Mouse (Mus musculus) forebrain, embryonic 15.5 days (tissue): ENCODE data around the gene Sh3bgrl2. TPM values are rescaled to one million over a fixed set of nuclear protein-coding genes. Genes with fewer than 3 reads are reported as not detected.

Source experiments
- ATAC-seq: fragments of 200-750 bp; cut with Nextera tagmentation; replicated peaks from 2 replicates; pipeline ENCODE4 v1.8.0; 2017; ENCODE audit warnings: mild to moderate bottlenecking, moderate TSS enrichment, moderate library complexity
- H3K27ac ChIP-seq: fragments of 300-500 bp; sonication (generic); replicated peaks from 2 replicates; pipeline ENCODE4 v1.5.1; 2015; ENCODE audit warnings: mild to moderate bottlenecking, inconsistent platforms
- H3K27me3 ChIP-seq: fragments of 300-500 bp; sonication (generic); 2 replicates; pipeline ENCODE4 v1.6.1; 2015; ENCODE audit warnings: inconsistent platforms
- H3K36me3 ChIP-seq: fragments of 300-500 bp; sonication (generic); 2 replicates; pipeline ENCODE4 v1.6.1; 2015; ENCODE audit warnings: mild to moderate bottlenecking, inconsistent platforms
- H3K4me1 ChIP-seq: fragments of 300-500 bp; sonication (generic); 2 replicates; pipeline ENCODE4 v1.6.1; 2015; ENCODE audit warnings: inconsistent platforms
- H3K4me2 ChIP-seq: fragments of 300-500 bp; sonication (generic); replicated peaks from 2 replicates; pipeline ENCODE4 v1.6.1; 2015; ENCODE audit warnings: mild to moderate bottlenecking, inconsistent platforms
- H3K4me3 ChIP-seq: fragments of 300-500 bp; sonication (generic); 2 replicates; pipeline ENCODE4 v1.5.1; 2015; ENCODE audit warnings: mild to moderate bottlenecking, inconsistent platforms
- H3K9ac ChIP-seq: fragments of 300-500 bp; sonication (generic); replicated peaks from 2 replicates; pipeline ENCODE4 v1.6.1; 2015; ENCODE audit warnings: mild to moderate bottlenecking, inconsistent platforms
- H3K9me3 ChIP-seq: fragments of 300-500 bp; sonication (generic); 2 replicates; pipeline ENCODE4 v1.6.1; 2016; ENCODE audit warnings: inconsistent platforms
- WGBS: fragments of 180-500 bp; shearing (Covaris S2); methylation state at CpG from one replicate; pipeline ENCODE4 v1.1.7; 2015; ENCODE audit warnings: mixed read lengths; 5-methylcytosine and 5-hydroxymethylcytosine counted together
- polyA plus RNA-seq: library from polyadenylated mRNA; unstranded; fragments of >200 nt; fragmentation: Nextera tagmentation; extraction: Ambion mirVana; gene quantifications from 2 replicates; pipeline ENCODE4 v1.2.1, GENCODE M21; 2015

Gene Sh3bgrl2
- polyA plus RNA-seq, 1 experiment from 2014 or later = 21.4 TPM

DNA sequence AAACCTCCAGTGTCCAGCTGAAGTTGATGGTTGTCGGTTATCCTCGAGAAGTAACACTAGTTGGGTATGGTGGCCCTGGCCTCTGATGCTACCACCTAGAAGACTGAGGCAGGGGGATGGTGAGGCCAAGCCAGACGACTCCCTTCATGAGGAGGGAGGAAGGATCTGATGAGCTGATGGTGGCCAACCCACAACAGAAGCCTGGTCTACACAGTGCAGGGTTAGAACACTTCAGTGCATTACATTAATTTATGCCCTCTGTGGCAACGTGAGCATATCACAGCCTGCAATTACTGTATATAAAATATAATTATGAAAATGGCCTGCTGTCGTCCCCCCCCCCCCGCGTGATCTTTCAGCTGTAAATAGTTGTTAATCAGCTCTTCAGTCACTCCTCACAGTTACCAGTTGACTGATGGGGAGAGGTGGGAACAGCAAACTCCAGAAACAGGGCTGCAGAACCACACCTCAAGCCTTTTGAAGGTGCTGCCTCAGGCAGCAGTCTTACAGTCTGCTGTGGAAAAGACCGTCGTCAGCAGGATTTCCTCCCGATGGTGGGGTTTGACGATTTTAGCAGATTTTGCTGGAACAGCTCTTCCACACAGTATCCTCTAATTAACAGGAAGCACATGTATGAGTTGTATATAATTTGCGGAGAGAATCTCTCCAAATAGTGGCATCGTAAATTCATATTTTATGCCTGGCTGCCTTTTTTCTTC lies 17.0 kb downstream of the Sh3bgrl2 start:
- WGBS = 67% methylated on average over 13 of the region's 13 CpGs
- Histone ChIP-seq H3K4me2 (no peak overlapping the region), H3K36me3 (no peaks in the 10 kb centered on the region), H3K4me3 (no peak overlapping the region), H3K9me3 (no peaks in the 10 kb centered on the region), H3K9ac (no peak overlapping the region), H3K27ac (peak overlapping the region; percentile 63), H3K4me1 (peaks cover 21% of the 10 kb centered on the region), H3K27me3 (no peaks in the 10 kb centered on the region)
- ATAC-seq = peak; percentile 55

GRCm38 (mm10) chr9:83566141-83566540 lies 18.0 kb downstream of the Sh3bgrl2 start:
- peaks cover 21% of the 10 kb centered on the region for H3K4me1 ChIP-seq

DNA sequence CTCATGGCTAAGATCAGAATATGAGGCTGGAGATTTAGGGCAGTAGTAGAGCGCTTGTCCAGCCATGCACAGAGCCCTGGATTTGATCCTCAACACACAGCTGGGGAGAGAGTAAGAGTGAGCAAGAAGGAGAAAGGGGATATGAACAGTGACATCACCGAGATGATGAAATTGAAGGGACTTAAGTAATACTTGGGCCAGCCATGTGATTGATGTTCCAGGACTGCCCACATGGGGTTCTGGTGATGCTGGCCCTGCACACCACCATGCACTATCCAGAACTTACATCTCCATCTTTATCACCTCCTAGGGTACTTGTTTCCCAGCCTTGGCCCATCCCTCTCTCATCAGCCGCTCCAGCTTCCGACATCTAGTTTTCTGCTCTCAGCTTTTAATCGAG lies 20.0 kb downstream of the Sh3bgrl2 start:
- Histone ChIP-seq H3K36me3 (no peaks in the 10 kb centered on the region), H3K27me3 (no peaks in the 10 kb centered on the region), H3K9ac (no peak overlapping the region), H3K4me2 (no peak overlapping the region), H3K27ac (peak overlapping the region; percentile 42; the same call in 1 of the 2 replicates), H3K4me1 (peaks cover 21% of the 10 kb centered on the region), H3K4me3 (no peak overlapping the region), H3K9me3 (no peaks in the 10 kb centered on the region)
- WGBS = 92% methylated on average over 5 of the region's 5 CpGs
- no peak for ATAC-seq

More at GRCm38 (mm10) chr9:83566141-83566540, 18.0 kb downstream of the Sh3bgrl2 start:
- H3K27ac ChIP-seq = no peak overlapping the region
- no peak overlapping the region for H3K4me2 ChIP-seq
- no peaks in the 10 kb centered on the region for H3K9me3 ChIP-seq
- 88% methylated on average over 6 of the region's 6 CpGs for WGBS
- no peaks in the 10 kb centered on the region for H3K27me3 ChIP-seq
- H3K4me3 ChIP-seq = no peak overlapping the region
- H3K9ac ChIP-seq = no peak overlapping the region
- H3K36me3 ChIP-seq = no peaks in the 10 kb centered on the region
- ATAC-seq = no peak

- Histone ChIP-seq H3K27ac (peak overlapping the region; percentile 42), H3K9me3 (no peaks in the 10 kb centered on the region), H3K27me3 (no peaks in the 10 kb centered on the region), H3K9ac (no peak overlapping the region), H3K4me2 (no peak overlapping the region), H3K4me1 (peaks cover 17% of the 10 kb centered on the region), H3K4me3 (no peak overlapping the region), H3K36me3 (no peaks in the 10 kb centered on the region)
- peak; percentile 46 for ATAC-seq
- 73% methylated on average over 3 of the region's 3 CpGs for WGBS
Measured at GRCm38 (mm10) chr9:83568937-83569336, 20.8 kb downstream of the Sh3bgrl2 start.

GRCm38 (mm10) chr9:83569898-83570297 lies 21.8 kb downstream of the Sh3bgrl2 start:
- H3K9ac ChIP-seq = no peak overlapping the region
- 76% methylated on average over 7 of the region's 7 CpGs for WGBS
- ATAC-seq = no peak
- H3K4me3 ChIP-seq = no peak overlapping the region
- H3K9me3 ChIP-seq = no peaks in the 10 kb centered on the region
- no peak overlapping the region for H3K27ac ChIP-seq
- H3K4me1 ChIP-seq = peaks cover 7% of the 10 kb centered on the region
- no peaks in the 10 kb centered on the region for H3K27me3 ChIP-seq
- no peak overlapping the region for H3K4me2 ChIP-seq
- no peaks in the 10 kb centered on the region for H3K36me3 ChIP-seq

GRCm38 (mm10) chr9:83571315-83571714 lies 23.2 kb downstream of the Sh3bgrl2 start:
- Histone ChIP-seq H3K4me1 (peaks cover under 1% of the 10 kb centered on the region; the same call in 1 of the 2 replicates), H3K9ac (no peak overlapping the region), H3K4me3 (no peak overlapping the region), H3K27me3 (no peaks in the 10 kb centered on the region), H3K9me3 (no peaks in the 10 kb centered on the region), H3K27ac (no peak overlapping the region), H3K36me3 (no peaks in the 10 kb centered on the region), H3K4me2 (no peak overlapping the region)
- 35% methylated on average over 3 of the region's 3 CpGs for WGBS
- ATAC-seq = no peak

- no peaks in the 10 kb centered on the region for H3K9me3 ChIP-seq
- no peak overlapping the region for H3K27ac ChIP-seq
- H3K27me3 ChIP-seq = no peaks in the 10 kb centered on the region
- WGBS = 89% methylated on average over 2 of the region's 2 CpGs
- H3K4me3 ChIP-seq = no peak overlapping the region
- no peak for ATAC-seq
- no peak overlapping the region for H3K9ac ChIP-seq
- peaks cover 11% of the 10 kb centered on the region for H3K4me1 ChIP-seq
- H3K36me3 ChIP-seq = no peaks in the 10 kb centered on the region
- H3K4me2 ChIP-seq = no peak overlapping the region
Measured at GRCm38 (mm10) chr9:83572326-83572725, 24.2 kb downstream of the Sh3bgrl2 start.

DNA sequence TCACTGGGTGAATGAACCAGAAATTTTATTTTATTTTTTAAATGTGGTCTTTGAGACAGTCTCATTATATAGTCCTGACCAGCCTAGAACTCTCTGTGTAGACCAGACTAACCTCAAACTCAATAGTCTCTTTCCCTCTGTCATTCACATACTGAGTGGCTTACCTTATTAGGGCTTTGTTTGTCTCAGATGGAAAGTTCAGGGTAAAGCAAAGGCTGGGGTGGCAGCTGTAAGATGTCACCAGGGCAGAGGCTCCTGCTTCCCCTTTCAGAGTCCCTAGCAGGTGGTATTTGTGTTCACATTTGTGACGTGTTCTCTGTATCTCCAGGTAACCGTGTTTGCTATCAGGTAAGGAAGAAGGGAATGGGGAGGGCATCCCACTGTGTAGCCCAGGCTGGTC lies 24.7 kb downstream of the Sh3bgrl2 start:
- H3K4me2 ChIP-seq = no peak overlapping the region
- no peak overlapping the region for H3K9ac ChIP-seq
- WGBS = 53% methylated on average over 2 of the region's 2 CpGs
- no peak for ATAC-seq
- no peaks in the 10 kb centered on the region for H3K36me3 ChIP-seq
- no peaks in the 10 kb centered on the region for H3K9me3 ChIP-seq
- peaks cover 15% of the 10 kb centered on the region for H3K4me1 ChIP-seq
- no peaks in the 10 kb centered on the region for H3K27me3 ChIP-seq
- no peak overlapping the region for H3K27ac ChIP-seq
- H3K4me3 ChIP-seq = no peak overlapping the region

- H3K4me3 ChIP-seq = no peak overlapping the region
- no peak overlapping the region for H3K4me2 ChIP-seq
- ATAC-seq = no peak
- no peak overlapping the region for H3K9ac ChIP-seq
- 70% methylated on average over 2 of the region's 2 CpGs for WGBS
- no peak overlapping the region for H3K27ac ChIP-seq
- H3K4me1 ChIP-seq = peaks cover 15% of the 10 kb centered on the region
- H3K27me3 ChIP-seq = no peaks in the 10 kb centered on the region
- H3K36me3 ChIP-seq = no peaks in the 10 kb centered on the region
- H3K9me3 ChIP-seq = no peaks in the 10 kb centered on the region
Measured at GRCm38 (mm10) chr9:83573588-83573987, 25.5 kb downstream of the Sh3bgrl2 start.

- WGBS = 91% methylated on average over 4 of the region's 4 CpGs
- H3K27me3 ChIP-seq = no peaks in the 10 kb centered on the region
- no peaks in the 10 kb centered on the region for H3K9me3 ChIP-seq
- H3K4me1 ChIP-seq = peaks cover 15% of the 10 kb centered on the region
- H3K4me3 ChIP-seq = no peak overlapping the region
- ATAC-seq = no peak
- H3K27ac ChIP-seq = no peak overlapping the region
- no peak overlapping the region for H3K9ac ChIP-seq
- no peaks in the 10 kb centered on the region for H3K36me3 ChIP-seq
- H3K4me2 ChIP-seq = no peak overlapping the region
Measured at GRCm38 (mm10) chr9:83575403-83575802, 27.3 kb downstream of the Sh3bgrl2 start.

DNA sequence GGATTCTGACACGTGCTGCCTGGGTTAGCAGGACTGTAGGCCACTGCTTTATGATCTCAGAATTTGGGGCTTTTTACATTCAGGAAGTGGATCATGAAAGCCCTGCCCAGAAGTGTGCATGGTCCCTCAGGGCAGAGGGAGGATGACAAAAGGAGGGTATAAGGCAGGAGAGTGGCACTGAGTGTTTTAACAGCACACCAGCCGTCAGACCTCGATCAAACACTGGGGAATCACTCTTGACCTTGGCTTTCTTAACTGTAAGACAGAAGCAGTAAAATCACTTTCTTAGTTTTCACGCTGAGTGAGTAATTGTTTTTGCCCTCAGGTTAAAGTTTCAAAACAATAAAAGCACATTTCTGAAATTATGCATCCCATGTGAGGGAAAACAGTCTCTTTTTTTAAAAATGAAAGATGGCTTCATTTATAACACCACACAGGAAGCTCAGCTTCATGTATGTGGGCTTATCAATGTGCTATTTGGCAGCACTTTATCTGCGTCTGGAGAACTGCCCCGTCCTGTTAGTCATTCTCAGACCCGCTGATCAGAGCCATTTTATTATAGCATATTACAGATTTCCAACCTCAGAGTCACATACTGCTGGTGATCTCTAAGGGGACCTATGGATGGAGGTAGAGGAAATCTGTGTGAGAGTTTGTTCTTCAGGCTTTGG lies 28.0 kb downstream of the Sh3bgrl2 start:
- ATAC-seq = peak; percentile 20

GRCm38 (mm10) chr9:83576689-83577057 lies 28.5 kb downstream of the Sh3bgrl2 start:
- Histone ChIP-seq H3K9ac (no peak overlapping the region), H3K27me3 (no peaks in the 10 kb centered on the region), H3K9me3 (no peaks in the 10 kb centered on the region), H3K27ac (no peak overlapping the region), H3K36me3 (no peaks in the 10 kb centered on the region), H3K4me1 (peaks cover 15% of the 10 kb centered on the region), H3K4me2 (no peak overlapping the region), H3K4me3 (no peak overlapping the region)
- 23% methylated on average over 3 of the region's 3 CpGs for WGBS
- peak; percentile 78 for ATAC-seq

More for the DNA sequence above, 28.0 kb downstream of the Sh3bgrl2 start:
- Histone ChIP-seq H3K27ac (no peak overlapping the region), H3K9me3 (no peaks in the 10 kb centered on the region), H3K4me2 (no peak overlapping the region), H3K4me3 (no peak overlapping the region), H3K4me1 (peaks cover 15% of the 10 kb centered on the region), H3K27me3 (no peaks in the 10 kb centered on the region), H3K9ac (no peak overlapping the region), H3K36me3 (no peaks in the 10 kb centered on the region)
- WGBS = 76% methylated on average over 7 of the region's 7 CpGs
